Mouse (Mus musculus): ENCODE measurements around the gene Zfp653.

Zfp653 gene

GRCm38 (mm10) chr9:22069881-22070553 lies 1.2 kb downstream of the Zfp653 start:
- no peak for DNase-seq (ENCODE audit: low spot score)

- DNase-seq (ENCODE audit: low spot score) = no peak
Measured at GRCm38 (mm10) chr9:22067195-22067594, 4.0 kb downstream of the Zfp653 start.

- DNase-seq (ENCODE audit: low spot score) = peak; percentile 39
Measured at GRCm38 (mm10) chr9:22066433-22066832, 4.7 kb downstream of the Zfp653 start.

- DNase-seq (ENCODE audit: low spot score) = no peak
Measured at GRCm38 (mm10) chr9:22065642-22066041, 5.5 kb downstream of the Zfp653 start.

GRCm38 (mm10) chr9:22064341-22064740 lies 6.8 kb downstream of the Zfp653 start:
- no peak for DNase-seq (ENCODE audit: low spot score)

- DNase-seq (ENCODE audit: low spot score) = no peak
Measured at GRCm38 (mm10) chr9:22061339-22061738, 9.8 kb downstream of the Zfp653 start.

- DNase-seq (ENCODE audit: low spot score) = peak; percentile 60
Measured at GRCm38 (mm10) chr9:22058011-22058424, 13.2 kb downstream of the Zfp653 start.

- DNase-seq (ENCODE audit: low spot score) = no peak
Measured at GRCm38 (mm10) chr9:22057031-22057517, 14.1 kb downstream of the Zfp653 start.

- DNase-seq (ENCODE audit: low spot score) = no peak
Measured at GRCm38 (mm10) chr9:22056303-22056910, 14.8 kb downstream of the Zfp653 start.

- no peak for DNase-seq (ENCODE audit: low spot score)
Measured at GRCm38 (mm10) chr9:22055713-22056112, 15.5 kb downstream of the Zfp653 start.

GRCm38 (mm10) chr9:22054411-22055076 lies 16.6 kb downstream of the Zfp653 start:
- DNase-seq (ENCODE audit: low spot score) = peak; percentile 83

GRCm38 (mm10) chr9:22053657-22054056 lies 17.5 kb downstream of the Zfp653 start:
- DNase-seq (ENCODE audit: low spot score) = no peak

- DNase-seq (ENCODE audit: low spot score) = peak; percentile 75
Measured at GRCm38 (mm10) chr9:22051958-22052254, 19.3 kb downstream of the Zfp653 start, which contains the start of gene Elavl3. Elavl3 (minus strand) TSS chr9:22052023.

GRCm38 (mm10) chr9:22051161-22051957 lies 19.8 kb downstream of the Zfp653 start:
- peak; percentile 40 for DNase-seq (ENCODE audit: low spot score)

GRCm38 (mm10) chr9:22050351-22050889 lies 20.8 kb downstream of the Zfp653 start:
- DNase-seq (ENCODE audit: low spot score) = peak; percentile 64

- DNase-seq (ENCODE audit: low spot score) = no peak
Measured at GRCm38 (mm10) chr9:22049721-22050270, 21.4 kb downstream of the Zfp653 start.

GRCm38 (mm10) chr9:22049315-22049714 lies 21.9 kb downstream of the Zfp653 start:
- DNase-seq (ENCODE audit: low spot score) = no peak

- no peak for DNase-seq (ENCODE audit: low spot score)
Measured at GRCm38 (mm10) chr9:22047329-22047728, 23.8 kb downstream of the Zfp653 start.

GRCm38 (mm10) chr9:22041832-22042231 lies 29.3 kb downstream of the Zfp653 start:
- DNase-seq (ENCODE audit: low spot score) = no peak

- DNase-seq (ENCODE audit: low spot score) = no peak
Measured at GRCm38 (mm10) chr9:22037826-22038225, 33.4 kb downstream of the Zfp653 start.

- no peak for DNase-seq (ENCODE audit: low spot score)
Measured at GRCm38 (mm10) chr9:22035300-22036044, 35.7 kb downstream of the Zfp653 start.

Measured in MN1 (cell line).